Mouse (Mus musculus): ENCODE data around the gene 4930470P17Rik. TPM values are rescaled to one million over a fixed set of nuclear protein-coding genes. Genes with fewer than 3 reads are reported as not detected.

The 4930470P17Rik gene
- polyA plus RNA-seq, 1 experiment from 2014 or later = not detected

DNA sequence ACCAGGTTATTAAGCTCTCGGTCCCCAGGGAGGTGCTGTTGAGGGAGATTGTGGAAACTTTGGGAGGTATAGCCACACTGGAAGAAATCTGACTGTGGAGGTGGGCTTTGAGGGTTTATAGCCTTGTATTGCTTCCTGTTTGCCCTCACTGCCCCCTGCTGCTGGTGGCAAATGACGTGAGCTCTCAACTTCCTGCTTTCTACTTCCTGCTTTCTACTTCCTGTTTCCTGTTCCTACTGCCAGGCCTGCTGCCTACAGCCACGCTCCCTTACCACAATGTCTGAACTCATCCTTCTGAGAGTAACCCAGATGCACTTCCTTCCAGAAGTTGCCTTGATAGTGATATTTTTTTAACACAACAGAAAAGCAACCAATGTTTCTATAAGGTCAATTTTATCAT lies 24.3 kb downstream of the 4930470P17Rik start:
- 83% methylated on average over 3 of the region's 3 CpGs for WGBS
- no peak overlapping the region for H3K9ac ChIP-seq
- no peak for ATAC-seq

GRCm38 (mm10) chr2:170576077-170576476 lies 25.7 kb downstream of the 4930470P17Rik start:
- H3K9ac ChIP-seq = no peak overlapping the region
- no peaks in the 10 kb centered on the region for H3K27me3 ChIP-seq
- H3K36me3 ChIP-seq (ENCODE audit: poor library complexity, severe bottlenecking) = no peaks in the 10 kb centered on the region
- no peak for ATAC-seq
- 82% methylated on average over 12 of the region's 12 CpGs for WGBS
- H3K27ac ChIP-seq = no peak overlapping the region
- 0 out of 2 replicates have a peak, but pooled peaks cover 7% of the 10 kb centered on the region for H3K4me1 ChIP-seq
- H3K4me2 ChIP-seq = no peak overlapping the region
- no peak overlapping the region for H3K4me3 ChIP-seq
- no peaks in the 10 kb centered on the region for H3K9me3 ChIP-seq (replicated peaks)

More for the DNA sequence above, 24.3 kb downstream of the 4930470P17Rik start:
- Histone ChIP-seq H3K36me3 (ENCODE audit: poor library complexity, severe bottlenecking) (no peaks in the 10 kb centered on the region), H3K4me2 (no peak overlapping the region), H3K4me1 (0 out of 2 replicates have a peak, but pooled peaks cover 7% of the 10 kb centered on the region), H3K9me3 (replicated peaks) (no peaks in the 10 kb centered on the region), H3K4me3 (no peak overlapping the region), H3K27ac (no peak overlapping the region), H3K27me3 (no peaks in the 10 kb centered on the region)

DNA sequence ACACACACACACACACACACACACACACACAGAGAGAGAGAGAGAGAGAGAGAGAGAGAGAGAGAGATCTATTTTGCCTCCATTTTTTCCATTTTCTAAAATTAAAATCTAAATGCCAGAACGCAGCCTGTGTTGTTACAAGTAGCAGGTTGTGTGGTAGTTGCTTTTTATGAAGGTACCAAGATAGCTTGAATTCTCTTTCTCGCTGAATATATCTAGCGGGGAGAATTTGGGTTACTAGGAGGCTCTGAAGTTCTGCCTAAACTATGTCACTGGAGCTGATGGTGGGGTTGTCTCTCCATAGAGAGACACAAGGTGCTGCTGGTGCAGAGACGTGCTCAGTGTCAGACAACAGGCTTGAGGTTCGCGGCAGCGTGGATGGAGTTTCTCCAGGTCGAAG lies 36.8 kb downstream of the 4930470P17Rik start:
- WGBS = 92% methylated on average over 8 of the region's 8 CpGs
- no peak for ATAC-seq
- H3K4me2 ChIP-seq = no peak overlapping the region

GRCm38 (mm10) chr2:170563956-170564855 lies 37.6 kb downstream of the 4930470P17Rik start:
- 83% methylated on average over 15 of the region's 15 CpGs for WGBS
- no peak overlapping the region for H3K4me3 ChIP-seq
- no peaks in the 10 kb centered on the region for H3K9me3 ChIP-seq (replicated peaks)
- no peak overlapping the region for H3K4me2 ChIP-seq
- no peaks in the 10 kb centered on the region for H3K36me3 ChIP-seq (ENCODE audit: poor library complexity, severe bottlenecking)
- ATAC-seq = no peak
- no peak overlapping the region for H3K27ac ChIP-seq
- H3K9ac ChIP-seq = no peak overlapping the region
- peaks cover 13% of the 10 kb centered on the region for H3K4me1 ChIP-seq
- H3K27me3 ChIP-seq = no peaks in the 10 kb centered on the region

More for the DNA sequence above, 36.8 kb downstream of the 4930470P17Rik start:
- H3K9ac ChIP-seq = no peak overlapping the region
- H3K4me3 ChIP-seq = no peak overlapping the region
- no peak overlapping the region for H3K27ac ChIP-seq
- H3K4me1 ChIP-seq = peaks cover 13% of the 10 kb centered on the region
- no peaks in the 10 kb centered on the region for H3K36me3 ChIP-seq (ENCODE audit: poor library complexity, severe bottlenecking)
- no peaks in the 10 kb centered on the region for H3K27me3 ChIP-seq
- H3K9me3 ChIP-seq (replicated peaks) = no peaks in the 10 kb centered on the region

GRCm38 (mm10) chr2:170552088-170552487 lies 49.7 kb downstream of the 4930470P17Rik start:
- Histone ChIP-seq H3K4me1 (peaks cover 55% of the 10 kb centered on the region), H3K4me3 (no peak overlapping the region), H3K27me3 (peaks cover 10% of the 10 kb centered on the region), H3K9ac (no peak overlapping the region), H3K36me3 (ENCODE audit: poor library complexity, severe bottlenecking) (no peaks in the 10 kb centered on the region), H3K4me2 (no peak overlapping the region), H3K9me3 (replicated peaks) (no peaks in the 10 kb centered on the region), H3K27ac (no peak overlapping the region)
- 25% methylated on average over 7 of the region's 7 CpGs for WGBS
- ATAC-seq = peak; percentile 55

- peak; percentile 73 for ATAC-seq
- Histone ChIP-seq H3K27me3 (peaks cover 11% of the 10 kb centered on the region), H3K4me3 (no peak overlapping the region), H3K9ac (no peak overlapping the region), H3K27ac (peak overlapping the region; percentile 7; the same call in 1 of the 2 replicates), H3K4me2 (no peak overlapping the region), H3K9me3 (replicated peaks) (no peaks in the 10 kb centered on the region), H3K4me1 (peaks cover 61% of the 10 kb centered on the region), H3K36me3 (ENCODE audit: poor library complexity, severe bottlenecking) (no peaks in the 10 kb centered on the region)
- WGBS = 9% methylated on average over 5 of the region's 5 CpGs
Measured at GRCm38 (mm10) chr2:170550240-170550639, 51.6 kb downstream of the 4930470P17Rik start.

- Histone ChIP-seq H3K36me3 (ENCODE audit: poor library complexity, severe bottlenecking) (no peaks in the 10 kb centered on the region), H3K9ac (no peak overlapping the region), H3K9me3 (replicated peaks) (no peaks in the 10 kb centered on the region), H3K27me3 (peaks cover 2% of the 10 kb centered on the region; the same call in 1 of the 2 replicates), H3K27ac (no peak overlapping the region; the same call in 1 of the 2 replicates), H3K4me1 (peaks cover 64% of the 10 kb centered on the region), H3K4me2 (no peak overlapping the region), H3K4me3 (no peak overlapping the region)
- whole genome bisulfite sequencing = 49% methylated on average over 2 of the region's 2 CpGs
- ATAC-seq = no peak
Measured at GRCm38 (mm10) chr2:170549146-170549545, 52.7 kb downstream of the 4930470P17Rik start.

- 24% methylated on average over 4 of the region's 4 CpGs for WGBS
- Histone ChIP-seq H3K9ac (no peak overlapping the region), H3K4me2 (no peak overlapping the region), H3K27me3 (0 out of 2 replicates have a peak, but pooled peaks cover 2% of the 10 kb centered on the region), H3K9me3 (replicated peaks) (no peaks in the 10 kb centered on the region), H3K4me3 (no peak overlapping the region), H3K27ac (no peak overlapping the region; the same call in 1 of the 2 replicates), H3K4me1 (peaks cover 65% of the 10 kb centered on the region), H3K36me3 (ENCODE audit: poor library complexity, severe bottlenecking) (no peaks in the 10 kb centered on the region)
- ATAC-seq = no peak
Measured at GRCm38 (mm10) chr2:170548046-170548445, 53.8 kb downstream of the 4930470P17Rik start.

- no peak for ATAC-seq
- 13% methylated on average over 6 of the region's 6 CpGs for WGBS
- H3K36me3 ChIP-seq (ENCODE audit: poor library complexity, severe bottlenecking) = no peaks in the 10 kb centered on the region
- peaks cover 62% of the 10 kb centered on the region for H3K4me1 ChIP-seq
- no peak overlapping the region for H3K4me3 ChIP-seq
- 0 out of 2 replicates have a peak, but pooled peaks cover 2% of the 10 kb centered on the region for H3K27me3 ChIP-seq
- H3K4me2 ChIP-seq = no peak overlapping the region
- H3K9ac ChIP-seq = no peak overlapping the region
- no peak overlapping the region for H3K27ac ChIP-seq
- no peaks in the 10 kb centered on the region for H3K9me3 ChIP-seq (replicated peaks)
Measured at GRCm38 (mm10) chr2:170547526-170547925, 54.3 kb downstream of the 4930470P17Rik start.

DNA sequence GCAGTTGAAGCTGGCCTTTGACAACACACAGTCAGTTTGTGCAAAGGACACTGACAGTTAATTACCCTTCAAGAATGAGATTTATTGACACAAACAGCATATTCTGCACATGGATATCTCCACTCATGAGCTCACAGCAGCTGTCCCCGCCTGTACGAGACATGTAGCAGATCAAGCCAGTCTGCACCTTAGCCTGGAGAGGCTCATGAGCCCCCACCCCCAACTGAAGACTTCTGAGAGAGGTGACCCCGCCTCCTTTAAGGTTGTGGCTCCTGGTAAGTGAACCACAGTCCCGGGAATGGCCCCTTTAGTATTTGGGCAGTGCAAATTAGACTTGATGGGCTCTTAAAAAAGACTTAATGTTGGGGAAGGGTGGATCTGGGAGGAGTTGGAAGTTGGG lies 56.1 kb downstream of the 4930470P17Rik start:
- Histone ChIP-seq H3K9ac (no peak overlapping the region), H3K9me3 (replicated peaks) (no peaks in the 10 kb centered on the region), H3K36me3 (ENCODE audit: poor library complexity, severe bottlenecking) (no peaks in the 10 kb centered on the region), H3K4me2 (no peak overlapping the region), H3K4me1 (peaks cover 46% of the 10 kb centered on the region), H3K27ac (no peak overlapping the region), H3K27me3 (0 out of 2 replicates have a peak, but pooled peaks cover 2% of the 10 kb centered on the region), H3K4me3 (no peak overlapping the region)
- WGBS = 62% methylated on average over 4 of the region's 4 CpGs
- ATAC-seq = no peak

DNA sequence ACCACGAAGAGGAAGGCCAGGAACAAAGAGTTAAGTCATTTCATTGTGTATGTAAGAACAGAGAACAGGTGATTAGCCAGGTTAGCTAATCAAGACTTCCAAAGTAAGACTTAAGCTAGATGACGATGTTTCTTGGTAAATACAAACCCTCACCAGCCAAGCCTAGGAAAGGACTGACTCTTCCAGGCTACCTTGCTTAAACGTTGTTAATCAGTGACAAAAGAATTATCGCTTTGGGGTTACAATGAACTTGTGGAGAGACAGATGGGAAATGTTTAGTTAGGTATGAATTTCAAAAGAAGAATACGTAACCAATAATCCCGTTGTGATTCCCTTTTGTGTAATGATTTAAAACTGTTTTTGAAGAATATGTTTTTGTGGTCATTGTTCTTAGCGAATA lies 56.9 kb downstream of the 4930470P17Rik start:
- WGBS = 87% methylated on average over 7 of the region's 7 CpGs
- peaks cover 40% of the 10 kb centered on the region for H3K4me1 ChIP-seq

GRCm38 (mm10) chr2:170544159-170544558 lies 57.7 kb downstream of the 4930470P17Rik start:
- Histone ChIP-seq H3K4me2 (no peak overlapping the region), H3K4me1 (peaks cover 36% of the 10 kb centered on the region), H3K27ac (no peak overlapping the region), H3K9me3 (replicated peaks) (no peaks in the 10 kb centered on the region), H3K27me3 (0 out of 2 replicates have a peak, but pooled peaks cover 2% of the 10 kb centered on the region), H3K36me3 (ENCODE audit: poor library complexity, severe bottlenecking) (no peaks in the 10 kb centered on the region), H3K4me3 (no peak overlapping the region), H3K9ac (no peak overlapping the region)
- WGBS = 37% methylated on average over 3 of the region's 3 CpGs
- no peak for ATAC-seq

More for the DNA sequence above, 56.9 kb downstream of the 4930470P17Rik start:
- Histone ChIP-seq H3K4me3 (no peak overlapping the region), H3K9ac (no peak overlapping the region), H3K36me3 (ENCODE audit: poor library complexity, severe bottlenecking) (no peaks in the 10 kb centered on the region), H3K27me3 (0 out of 2 replicates have a peak, but pooled peaks cover 2% of the 10 kb centered on the region), H3K9me3 (replicated peaks) (no peaks in the 10 kb centered on the region), H3K27ac (no peak overlapping the region), H3K4me2 (no peak overlapping the region)
- ATAC-seq = no peak

Measured in forebrain, embryonic 13.5 days (tissue).